Mouse (Mus musculus) ES-E14 (cell line): ENCODE data around the gene Cmip. TPM values are rescaled to one million over a fixed set of nuclear protein-coding genes. Genes with fewer than 3 reads are reported as not detected.

Experiments used
- DNase-seq: peaks from one replicate; pipeline ENCODE4 v3.0.0-alpha.2; 2013; ENCODE audit warnings: low read depth, low spot score
- H3K27ac ChIP-seq: 2 replicates; pipeline ENCODE4 v1.5.1; 2012; ENCODE audit warnings: low read depth, mild to moderate bottlenecking, low read length, moderate library complexity, mixed read lengths; ENCODE audit not compliant: poor library complexity, insufficient read depth, severe bottlenecking
- H3K36me3 ChIP-seq: 2 replicates; pipeline ENCODE4 v1.6.1; 2012; ENCODE audit warnings: mild to moderate bottlenecking, low read length, moderate library complexity, mixed read lengths; ENCODE audit not compliant: control insufficient read depth, poor library complexity, insufficient read depth, severe bottlenecking
- H3K4me1 ChIP-seq, 2 experiments: fragments of 150-350 bp in 1 of 2; sonication (generic) in 1 of 2; 2 replicates each; pipeline ENCODE4 v1.6.1; 2012; ENCODE audit warnings: low read length in 2 of 2, mild to moderate bottlenecking in 1 of 2, mixed read lengths in 1 of 2; ENCODE audit not compliant: control insufficient read depth in 2 of 2, insufficient read depth in 2 of 2, poor library complexity in 1 of 2
- H3K4me3 ChIP-seq, 2 experiments: fragments of 150-350 bp in 1 of 2; sonication (generic) in 1 of 2; 2 replicates each; pipeline ENCODE4 v1.5.1; 2012; ENCODE audit warnings: low read length in 2 of 2, low read depth in 1 of 2, mild to moderate bottlenecking in 1 of 2, mixed read lengths in 1 of 2; ENCODE audit not compliant: insufficient read depth in 1 of 2, poor library complexity in 1 of 2, severe bottlenecking in 1 of 2
- H3K9ac ChIP-seq: 2 replicates; pipeline ENCODE4 v1.6.1; 2012; ENCODE audit warnings: low read depth, mild to moderate bottlenecking, low read length, mixed read lengths; ENCODE audit not compliant: poor library complexity, insufficient read depth, severe bottlenecking
- H3K9me3 ChIP-seq: fragments of 150-350 bp; sonication (generic); 2 replicates; pipeline ENCODE4 v1.6.1; 2012; ENCODE audit warnings: low read depth, mild to moderate bottlenecking, low read length; ENCODE audit not compliant: control insufficient read depth, insufficient read depth
- CHD2 ChIP-seq: IDR thresholded peaks from 2 replicates; pipeline ENCODE4 v1.6.1; 2014; ENCODE audit warnings: mild to moderate bottlenecking, low read depth, low read length, inconsistent platforms
- HCFC1 ChIP-seq: IDR thresholded peaks from 2 replicates; pipeline ENCODE4 v1.6.1; 2012; ENCODE audit warnings: low read length, inconsistent platforms, borderline replicate concordance; ENCODE audit not compliant: insufficient read depth
- MAFK ChIP-seq: IDR thresholded peaks from 2 replicates; pipeline ENCODE4 v1.6.1; 2014; ENCODE audit warnings: mild to moderate bottlenecking, low read depth, low read length, inconsistent platforms; ENCODE audit not compliant: insufficient read depth
- ZC3H11A ChIP-seq: IDR thresholded peaks from 2 replicates; pipeline ENCODE4 v1.6.1; 2012; ENCODE audit warnings: low read depth, mild to moderate bottlenecking, inconsistent platforms, low read length, borderline replicate concordance
- ZNF384 ChIP-seq: IDR thresholded peaks from 2 replicates; pipeline ENCODE4 v1.6.1; 2012; ENCODE audit warnings: low read depth, low read length, inconsistent platforms
- in situ Hi-C, 2 experiments: fragments of 600-800 bp; cut with MboI; formaldehyde crosslinking; loops; one replicate each; pipeline ENCODE4 v1.15.1; 2025; ENCODE audit warnings: low sequenced_read_pairs in 2 of 2, inconsistent platforms in 1 of 2; ENCODE audit not compliant: unreplicated experiment in 2 of 2
- total RNA-seq: library from RNA; depleted of rRNA; stranded (reverse); fragments of 300-350 nt; gene quantifications from 2 replicates; pipeline ENCODE4 v1.2.3, GENCODE M21; 2012

Gene Cmip
- total RNA-seq, 1 experiment, result 26.3 TPM

- Histone ChIP-seq H3K9ac (no peak overlapping the region), H3K4me3 (no peak overlapping the region), H3K4me1 (no peaks in the 10 kb centered on the region), H3K36me3 (no peaks in the 10 kb centered on the region; the same call in 1 of the 2 replicates), H3K27ac (no peak overlapping the region), H3K9me3 (no peaks in the 10 kb centered on the region)
- TF ChIP-seq ZNF384 (no peak), HCFC1 (no peak), CHD2 (no peak), MAFK (no peak), ZC3H11A (no peak)
- in situ Hi-C loops, result no loop called here
- no peak for DNase-seq
These were observed 64.4 kb downstream of the Cmip start for GRCm38 (mm10) chr8:117321232-117321631.

- H3K27ac ChIP-seq, result no peak overlapping the region
- no peak overlapping the region for H3K4me3 ChIP-seq
- no peak for DNase-seq
- no peak overlapping the region for H3K9ac ChIP-seq
- no peak for TF ChIP-seq HCFC1
- no peak for TF ChIP-seq CHD2
- TF ChIP-seq ZC3H11A, result no peak
- TF ChIP-seq ZNF384, result no peak
- no peak for TF ChIP-seq MAFK
- H3K36me3 ChIP-seq, result no peaks in the 10 kb centered on the region; the same call in 1 of the 2 replicates
- no peaks in the 10 kb centered on the region for H3K9me3 ChIP-seq
- in situ Hi-C loops, result no loop called here
- H3K4me1 ChIP-seq, result no peaks in the 10 kb centered on the region
These were observed 65.2 kb downstream of the Cmip start for GRCm38 (mm10) chr8:117322021-117322420.

- Histone ChIP-seq H3K9ac (no peak overlapping the region), H3K36me3 (no peaks in the 10 kb centered on the region; the same call in 1 of the 2 replicates), H3K4me3 (no peak overlapping the region), H3K27ac (no peak overlapping the region), H3K4me1 (peaks cover 0 to 5% of the 10 kb centered on the region in 2 experiments; a peak in 1 of 4 replicates), H3K9me3 (no peaks in the 10 kb centered on the region)
- DNase-seq, result no peak
- in situ Hi-C loops, result no loop called here
- no peak for TF ChIP-seq ZC3H11A
- no peak for TF ChIP-seq HCFC1
- TF ChIP-seq ZNF384, result no peak
- no peak for TF ChIP-seq MAFK
- TF ChIP-seq CHD2, result no peak
These were observed 65.9 kb downstream of the Cmip start for GRCm38 (mm10) chr8:117322715-117323310.

- DNase-seq, result no peak
- no peak overlapping the region for H3K27ac ChIP-seq
- TF ChIP-seq ZNF384 (no peak), CHD2 (no peak), MAFK (no peak), ZC3H11A (no peak), HCFC1 (no peak)
- peaks cover 2 to 11% of the 10 kb centered on the region in 2 experiments; a peak in 2 of 4 replicates for H3K4me1 ChIP-seq
- in situ Hi-C loops, result no loop called here
- H3K9me3 ChIP-seq, result no peaks in the 10 kb centered on the region
- no peaks in the 10 kb centered on the region; the same call in 1 of the 2 replicates for H3K36me3 ChIP-seq
- H3K4me3 ChIP-seq, result no peak overlapping the region
- H3K9ac ChIP-seq, result no peak overlapping the region
These were observed 68.0 kb downstream of the Cmip start for GRCm38 (mm10) chr8:117324821-117325220.
